ENCODE assay signal across 8 mouse cellular contexts in the genomic region with DNA sequence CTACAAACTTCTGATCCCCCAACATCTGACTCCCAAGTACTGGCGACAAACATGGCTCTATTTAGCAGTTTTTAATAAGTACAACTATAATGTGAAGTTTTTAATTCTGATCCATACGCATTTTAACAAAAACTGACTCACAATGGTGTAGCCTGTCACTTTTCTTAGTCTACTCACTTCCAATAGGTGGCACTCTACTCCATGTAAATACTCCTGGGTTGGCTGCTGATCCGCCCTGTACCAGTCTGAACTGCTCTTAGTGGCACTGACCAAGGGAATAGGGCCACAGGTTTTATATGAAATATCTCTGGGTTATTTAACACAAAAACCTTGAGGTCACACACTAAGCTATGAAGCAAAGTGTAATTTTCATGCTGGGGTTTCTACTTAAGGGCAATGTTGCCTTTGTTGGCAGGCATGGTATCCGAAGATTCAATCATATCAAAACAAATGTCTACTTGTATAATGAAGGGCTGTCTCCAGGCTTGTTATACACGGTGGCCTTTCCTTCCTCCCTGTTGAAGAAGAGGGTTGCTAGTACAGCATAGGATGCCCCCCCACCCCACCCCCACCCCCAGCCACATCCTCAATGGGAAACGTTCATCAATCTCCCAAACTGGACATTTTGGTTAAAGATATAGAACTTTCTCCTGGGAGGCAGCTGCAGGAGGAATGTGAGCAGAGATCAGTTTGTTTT.
A peak's percentile ranks its signal among the peaks of the same experiment; 100 is the strongest.
DNase-seq lines count a peak whose midpoint lies in the region; ATAC-seq and TF ChIP-seq lines count a peak whose summit lies in the region.

No protein-coding gene starts in this region.

- H3K4me2 ChIP-seq in embryonic facial prominence, embryonic 14.5 days (ENCODE audit: low read depth, low read length), result no peak overlapping the region
- no peak overlapping the region for H3K4me2 ChIP-seq in hindbrain, embryonic 14.5 days (replicated peaks)
- no peak overlapping the region for H3K4me2 ChIP-seq in limb, embryonic 13.5 days (replicated peaks)
- no peak overlapping the region for H3K4me2 ChIP-seq in midbrain, embryonic 15.5 days

- no peaks in the 10 kb centered on the region for H3K27me3 ChIP-seq in heart, embryonic 10.5 days (ENCODE audit: insufficient read depth, poor library complexity, severe bottlenecking)
- no peaks in the 10 kb centered on the region for H3K27me3 ChIP-seq in ES-Bruce4 (ENCODE audit: control insufficient read depth, insufficient read depth, low read length, poor library complexity, severe bottlenecking)
- H3K27me3 ChIP-seq in embryonic facial prominence, embryonic 14.5 days (replicated peaks; ENCODE audit: control insufficient read depth, insufficient read depth, low read length), result no peaks in the 10 kb centered on the region
- no peaks in the 10 kb centered on the region for H3K27me3 ChIP-seq in hindbrain, embryonic 14.5 days (ENCODE audit: control insufficient read depth, insufficient read depth, low read length)
- H3K27me3 ChIP-seq in limb, embryonic 13.5 days, result no peaks in the 10 kb centered on the region
- H3K27me3 ChIP-seq in midbrain, embryonic 15.5 days (replicated peaks), result no peaks in the 10 kb centered on the region

- peaks cover 16% of the 10 kb centered on the region for H3K36me3 ChIP-seq in heart, embryonic 10.5 days
- H3K36me3 ChIP-seq in ES-Bruce4 (ENCODE audit: control insufficient read depth, insufficient read depth, low read length, poor library complexity, severe bottlenecking), result no peaks in the 10 kb centered on the region
- no peaks in the 10 kb centered on the region for H3K36me3 ChIP-seq in embryonic facial prominence, embryonic 14.5 days (ENCODE audit: control insufficient read depth, insufficient read depth, low read length)
- H3K36me3 ChIP-seq in hindbrain, embryonic 14.5 days (replicated peaks; ENCODE audit: control insufficient read depth, insufficient read depth), result no peaks in the 10 kb centered on the region
- H3K36me3 ChIP-seq in limb, embryonic 13.5 days, result no peaks in the 10 kb centered on the region
- H3K36me3 ChIP-seq in midbrain, embryonic 15.5 days (replicated peaks), result no peaks in the 10 kb centered on the region

- no peak for TF ChIP-seq EP300 in ES-Bruce4 (IDR thresholded peaks at IDR 0.05; ENCODE audit: insufficient read depth, low read depth, low read length)

- DNase-seq in heart, adult 18-20 months, result peak; percentile 56 to 69
- no peak for DNase-seq in heart, embryonic 10.5 days (ENCODE audit: low spot score)
- DNase-seq in embryonic facial prominence, embryonic 14.5 days (ENCODE audit: low spot score), result peak; percentile 68
- peak; percentile 44 for DNase-seq in hindbrain, embryonic 14.5 days (ENCODE audit: low spot score)
- DNase-seq in layer of hippocampus, postnatal 36 days, result no peak

- no peak for TF ChIP-seq POLR2A in ES-Bruce4 (IDR thresholded peaks at IDR 0.05; ENCODE audit: insufficient read depth, low read length)

- no peak overlapping the region for H3K9ac ChIP-seq in ES-Bruce4 (ENCODE audit: low read depth, poor library complexity, severe bottlenecking)
- no peak overlapping the region for H3K9ac ChIP-seq in embryonic facial prominence, embryonic 14.5 days (ENCODE audit: low read depth, low read length)
- H3K9ac ChIP-seq in hindbrain, embryonic 14.5 days, result no peak overlapping the region
- no peak overlapping the region for H3K9ac ChIP-seq in limb, embryonic 13.5 days
- H3K9ac ChIP-seq in midbrain, embryonic 15.5 days, result no peak overlapping the region

- 52% methylated on average over 6 of the region's 6 CpGs for WGBS in heart, embryonic 10.5 days
- WGBS in embryonic facial prominence, embryonic 14.5 days, result 46% methylated on average over 6 of the region's 6 CpGs
- WGBS in hindbrain, embryonic 14.5 days, result 56% methylated on average over 6 of the region's 6 CpGs
- 45% methylated on average over 6 of the region's 6 CpGs for WGBS in limb, embryonic 13.5 days
- WGBS in midbrain, embryonic 15.5 days, result 59% methylated on average over 6 of the region's 6 CpGs

- no peaks in the 10 kb centered on the region for H3K9me3 ChIP-seq in heart, embryonic 10.5 days
- H3K9me3 ChIP-seq in ES-Bruce4 (replicated peaks; ENCODE audit: control insufficient read depth, insufficient read depth, low read length, poor library complexity, severe bottlenecking), result no peaks in the 10 kb centered on the region
- H3K9me3 ChIP-seq in embryonic facial prominence, embryonic 14.5 days (ENCODE audit: control insufficient read depth, low read length), result peaks cover 7% of the 10 kb centered on the region; the same call in 1 of the 2 replicates
- H3K9me3 ChIP-seq in hindbrain, embryonic 14.5 days (ENCODE audit: control insufficient read depth, low read length), result no peaks in the 10 kb centered on the region
- peaks cover 3% of the 10 kb centered on the region; the same call in 1 of the 2 replicates for H3K9me3 ChIP-seq in limb, embryonic 13.5 days
- H3K9me3 ChIP-seq in midbrain, embryonic 15.5 days, result no peaks in the 10 kb centered on the region

- no peak overlapping the region for H3K27ac ChIP-seq in heart, embryonic 10.5 days
- H3K27ac ChIP-seq in ES-Bruce4 (ENCODE audit: insufficient read depth, low read length), result no peak overlapping the region
- no peak overlapping the region for H3K27ac ChIP-seq in embryonic facial prominence, embryonic 14.5 days (replicated peaks; ENCODE audit: low read depth, low read length)
- H3K27ac ChIP-seq in hindbrain, embryonic 14.5 days, result no peak overlapping the region
- H3K27ac ChIP-seq in limb, embryonic 13.5 days, result no peak overlapping the region
- no peak overlapping the region for H3K27ac ChIP-seq in midbrain, embryonic 15.5 days

- peak; percentile 20 for TF ChIP-seq CTCF in ES-Bruce4 (IDR thresholded peaks at IDR 0.05; ENCODE audit: low read depth, low read length)

- H3K4me1 ChIP-seq in heart, embryonic 10.5 days, result 0 out of 2 replicates have a peak, but pooled peaks cover 1% of the 10 kb centered on the region
- no peaks in the 10 kb centered on the region for H3K4me1 ChIP-seq in ES-Bruce4 (ENCODE audit: control insufficient read depth, insufficient read depth, low read length)
- H3K4me1 ChIP-seq in embryonic facial prominence, embryonic 14.5 days (ENCODE audit: control insufficient read depth, insufficient read depth, low read length), result no peaks in the 10 kb centered on the region
- no peaks in the 10 kb centered on the region for H3K4me1 ChIP-seq in hindbrain, embryonic 14.5 days (replicated peaks; ENCODE audit: control insufficient read depth, insufficient read depth, low read length)
- peaks cover 5% of the 10 kb centered on the region; the same call in 1 of the 2 replicates for H3K4me1 ChIP-seq in limb, embryonic 13.5 days
- H3K4me1 ChIP-seq in midbrain, embryonic 15.5 days, result peaks cover under 1% of the 10 kb centered on the region; the same call in 1 of the 2 replicates

- ATAC-seq in embryonic facial prominence, embryonic 14.5 days (ENCODE audit: low read depth), result peak; percentile 75
- ATAC-seq in hindbrain, embryonic 14.5 days (ENCODE audit: low FRiP score), result peak; percentile 82
- peak; percentile 84 for ATAC-seq in limb, embryonic 13.5 days (ENCODE audit: low FRiP score, low read depth)
- 0 out of 2 replicates have a peak, but pooled peaks have one; percentile 54 for ATAC-seq in midbrain, embryonic 15.5 days (replicated peaks)

- no peak overlapping the region for H3K4me3 ChIP-seq in heart, embryonic 10.5 days
- H3K4me3 ChIP-seq in ES-Bruce4 (ENCODE audit: low read depth, low read length), result no peak overlapping the region
- no peak overlapping the region for H3K4me3 ChIP-seq in embryonic facial prominence, embryonic 14.5 days (ENCODE audit: low read depth, low read length)
- H3K4me3 ChIP-seq in hindbrain, embryonic 14.5 days (replicated peaks; ENCODE audit: low read length), result no peak overlapping the region
- H3K4me3 ChIP-seq in limb, embryonic 13.5 days, result no peak overlapping the region
- H3K4me3 ChIP-seq in midbrain, embryonic 15.5 days, result no peak overlapping the region

Comparison
In these comparisons a context has a peak if more than half of its experiments do, and no peak if none do; other contexts are left out.
1. DNase-seq: peak in heart, adult 18-20 months (2 of 2), embryonic facial prominence, embryonic 14.5 days (single experiment) and hindbrain, embryonic 14.5 days (single experiment); none in heart, embryonic 10.5 days (single experiment) and layer of hippocampus, postnatal 36 days (0 of 2).
2. Peak in every context shown above with its lines, with median percentiles within 50 percentile points of each other: ATAC-seq.